Mouse (Mus musculus): Measurements from ENCODE around the gene Zfp668.

DNA sequence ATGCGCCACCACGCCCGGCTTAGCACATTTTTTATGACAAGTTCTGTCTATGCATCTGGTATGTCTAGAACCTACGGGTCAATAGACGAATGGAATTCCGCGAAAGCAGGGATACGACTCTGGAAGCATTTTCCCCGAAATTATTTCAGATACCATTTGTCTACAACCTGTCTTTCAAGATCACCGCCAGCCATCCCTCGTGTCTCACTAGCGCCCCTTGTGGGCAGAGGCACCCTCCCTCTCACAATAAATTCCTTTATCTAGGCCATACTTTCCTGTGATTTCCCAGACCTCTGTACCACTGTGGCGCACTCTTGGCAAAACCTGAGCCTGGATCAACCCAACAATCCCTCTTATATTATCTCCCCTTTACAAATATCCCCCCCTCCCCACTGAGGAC lies 19.8 kb upstream of the Zfp668 start:
- no peak for TF ChIP-seq POLR2A (IDR thresholded peaks at IDR 0.05; ENCODE audit: borderline replicate concordance, insufficient read depth, low read length)
- TF ChIP-seq CTCF (IDR thresholded peaks at IDR 0.05; ENCODE audit: borderline replicate concordance, insufficient read depth, low read depth, low read length), result peak; percentile 78
